Mouse (Mus musculus) CH12.LX (cell line): ENCODE data around the gene Eefsec. TPM values are rescaled to one million over a fixed set of nuclear protein-coding genes. Genes with fewer than 3 reads are reported as not detected.

Experiments
- DNase-seq: peaks from one replicate; pipeline ENCODE4 v3.0.0-alpha.2; 2013; ENCODE audit errors: extremely low read depth
- H3K27ac ChIP-seq: 2 replicates; pipeline ENCODE4 v1.5.1; 2012; ENCODE audit warnings: low read depth, mild to moderate bottlenecking, control low read depth, moderate library complexity; ENCODE audit not compliant: insufficient read depth
- H3K27me3 ChIP-seq: replicated peaks from 2 replicates; pipeline ENCODE3; 2012; ENCODE audit warnings: inconsistent platforms
- H3K36me3 ChIP-seq, 2 experiments: replicated peaks in 1 of 2; 2 replicates each; pipeline versions ENCODE3 to v1.6.1; 2012; ENCODE audit warnings: inconsistent platforms in 1 of 2, low read length in 1 of 2, mild to moderate bottlenecking in 1 of 2, mixed read lengths in 1 of 2, moderate library complexity in 1 of 2; ENCODE audit not compliant: control insufficient read depth in 1 of 2, insufficient read depth in 1 of 2
- H3K4me1 ChIP-seq, 2 experiments: 2 replicates each; pipeline ENCODE4 v1.6.1; 2012; ENCODE audit warnings: inconsistent platforms in 1 of 2, moderate library complexity in 1 of 2; ENCODE audit not compliant: insufficient read depth in 2 of 2, control insufficient read depth in 1 of 2
- H3K4me2 ChIP-seq: 2 replicates; pipeline ENCODE4 v1.6.1; 2012; ENCODE audit warnings: low read depth, mild to moderate bottlenecking, control low read depth; ENCODE audit not compliant: poor library complexity, insufficient read depth, severe bottlenecking
- H3K4me3 ChIP-seq, 3 experiments: fragments of 150-350 bp in 1 of 3; sonication (generic) in 1 of 3; replicated peaks in 1 of 3; 2 replicates each; pipeline versions ENCODE3 to v1.5.1; 2011 to 2012; ENCODE audit warnings: low read depth in 2 of 3, low read length in 2 of 3, mild to moderate bottlenecking in 2 of 3, moderate library complexity in 2 of 3, control low read depth in 1 of 3, improper control_type of control experiment in 1 of 3, inconsistent platforms in 1 of 3, mixed read lengths in 1 of 3; ENCODE audit not compliant: poor library complexity in 1 of 3
- H3K79me2 ChIP-seq: replicated peaks from 2 replicates; pipeline ENCODE4 v1.6.1; 2012; ENCODE audit warnings: mild to moderate bottlenecking, moderate library complexity; ENCODE audit not compliant: control insufficient read depth, poor library complexity, insufficient read depth, severe bottlenecking; ENCODE audit errors: extremely low read depth
- H3K9ac ChIP-seq: 2 replicates; pipeline ENCODE4 v1.6.1; 2012; ENCODE audit warnings: low read depth, mild to moderate bottlenecking, control low read depth, moderate library complexity; ENCODE audit not compliant: insufficient read depth
- H3K9me3 ChIP-seq: replicated peaks from 2 replicates; pipeline ENCODE3; 2012; ENCODE audit warnings: low read length, inconsistent platforms, mixed read lengths
- BHLHE40 ChIP-seq: IDR thresholded peaks from 2 replicates; pipeline ENCODE4 v1.6.1; 2011; ENCODE audit warnings: mild to moderate bottlenecking, low read depth, low read length, improper control_type of control experiment
- E2F4 ChIP-seq: IDR thresholded peaks from 2 replicates; pipeline ENCODE4 v1.6.1; 2011; ENCODE audit warnings: low read depth, low read length, improper control_type of control experiment; ENCODE audit not compliant: insufficient replicate concordance
- ETS1 ChIP-seq: conservative IDR thresholded peaks from 2 replicates; pipeline ENCODE4 v1.6.1; 2012; ENCODE audit warnings: low read depth, mild to moderate bottlenecking, inconsistent platforms, low read length, improper control_type of control experiment, moderate library complexity
- IRF4 ChIP-seq: IDR thresholded peaks from 2 replicates; pipeline ENCODE4 v1.6.1; 2014; ENCODE audit warnings: low read depth, mild to moderate bottlenecking, inconsistent platforms, low read length, improper control_type of control experiment
- JUN ChIP-seq: IDR thresholded peaks from 2 replicates; pipeline ENCODE4 v1.6.1; 2011; ENCODE audit warnings: low read depth, mild to moderate bottlenecking, low read length, improper control_type of control experiment, moderate library complexity; ENCODE audit not compliant: insufficient read depth
- MAFK ChIP-seq: IDR thresholded peaks from 2 replicates; pipeline ENCODE4 v1.6.1; 2011; ENCODE audit warnings: low read length, improper control_type of control experiment; ENCODE audit not compliant: insufficient replicate concordance
- MAX ChIP-seq: IDR thresholded peaks from 2 replicates; pipeline ENCODE4 v1.6.1; 2011; ENCODE audit warnings: low read length, improper control_type of control experiment
- MEF2A ChIP-seq: IDR thresholded peaks from 2 replicates; pipeline ENCODE4 v1.6.1; 2014; ENCODE audit warnings: low read depth, mild to moderate bottlenecking, inconsistent platforms, low read length, improper control_type of control experiment, borderline replicate concordance
- MXI1 ChIP-seq: IDR thresholded peaks from 2 replicates; pipeline ENCODE4 v1.6.1; 2011; ENCODE audit warnings: mild to moderate bottlenecking, low read depth, low read length, improper control_type of control experiment
- NELFE ChIP-seq: IDR thresholded peaks from 2 replicates; pipeline ENCODE4 v1.6.1; 2011; ENCODE audit warnings: low read depth, low read length, improper control_type of control experiment
- PAX5 ChIP-seq: IDR thresholded peaks from 2 replicates; pipeline ENCODE4 v1.6.1; 2012; ENCODE audit warnings: low read length, inconsistent platforms, mixed read lengths
- RCOR1 ChIP-seq: conservative IDR thresholded peaks from 2 replicates; pipeline ENCODE4 v1.6.1; 2012; ENCODE audit warnings: low read depth, mild to moderate bottlenecking, inconsistent platforms, low read length, improper control_type of control experiment
- SIN3A ChIP-seq: IDR thresholded peaks from 2 replicates; pipeline ENCODE4 v1.6.1; 2012; ENCODE audit warnings: low read length, improper control_type of control experiment, inconsistent platforms
- SMC3 ChIP-seq: IDR thresholded peaks from 2 replicates; pipeline ENCODE4 v1.6.1; 2011; ENCODE audit warnings: low read depth, low read length, improper control_type of control experiment
- TBP ChIP-seq: conservative IDR thresholded peaks from 2 replicates; pipeline ENCODE4 v1.6.1; 2011; ENCODE audit warnings: low read depth, low read length, improper control_type of control experiment
- ZMIZ1 ChIP-seq: IDR thresholded peaks from 2 replicates; pipeline ENCODE4 v1.6.1; 2012; ENCODE audit warnings: low read depth, mild to moderate bottlenecking, inconsistent platforms, low read length, improper control_type of control experiment
- dilution Hi-C: fragments of 300-500 bp; cut with MboI; formaldehyde crosslinking; loops from 2 replicates; pipeline ENCODE4 v1.14.3; 2020; ENCODE audit warnings: low sequenced_read_pairs; ENCODE audit not compliant: extremely low pct_unique_long_range_greater_than_20kb, extremely low pct_ligation_motif_present
- in situ Hi-C: fragments of 300-500 bp; cut with MboI; formaldehyde crosslinking; loops from 3 replicates; pipeline ENCODE4 v1.14.3; 2019; ENCODE audit warnings: low sequenced_read_pairs, low pct_ligation_motif_present, low pct_unique_long_range_greater_than_20kb, mixed read lengths
- polyA plus RNA-seq: library from polyadenylated mRNA; unstranded; fragments of >175 nt; gene quantifications from 2 replicates; pipeline ENCODE4 v1.2.1, GENCODE M21; 2012; ENCODE audit warnings: low read depth; ENCODE audit not compliant: insufficient read length
- total RNA-seq, 2 experiments: library from RNA; depleted of rRNA; stranded (reverse); fragments of 300-350 nt in 1 of 2; fragments of >200 nt in 1 of 2; gene quantifications; 2 replicates each; pipeline ENCODE4 v1.2.3; 2012 to 2014

The Eefsec gene
- total and polyA plus RNA-seq, 3 experiments, result 26.2 to 48.8 (median 32.1) TPM

DNA sequence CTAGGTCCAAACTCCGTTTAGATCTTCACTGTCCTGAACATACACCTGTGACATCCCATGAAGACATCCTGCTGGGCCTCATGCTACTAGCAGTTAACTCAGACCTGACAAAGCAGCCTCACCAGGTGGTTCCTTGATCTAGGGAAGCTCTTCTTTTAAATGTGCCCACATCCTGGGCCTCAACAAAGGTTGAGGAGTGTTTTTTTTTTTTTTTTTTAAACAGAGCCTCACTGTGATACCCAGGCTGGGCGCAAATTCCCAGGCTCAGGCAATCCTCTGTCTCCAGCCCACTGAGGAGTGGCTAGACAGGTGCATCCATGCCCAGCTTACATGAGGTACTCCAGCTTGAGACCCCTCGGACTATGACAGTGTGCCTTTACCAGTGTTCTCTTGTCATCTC is 3.8 kb downstream of the Eefsec start:
- in situ Hi-C loops, result no loop called here
- no peak for DNase-seq
- Histone ChIP-seq H3K27me3 (no peaks in the 10 kb centered on the region), H3K79me2 (peaks cover 6% of the 10 kb centered on the region), H3K4me2 (no peak overlapping the region), H3K4me3 (no peak overlapping the region), H3K4me1 (peaks cover 7 to 40% of the 10 kb centered on the region in 2 experiments; a peak in 3 of 4 replicates), H3K9me3 (no peaks in the 10 kb centered on the region), H3K27ac (no peak overlapping the region), H3K9ac (no peak overlapping the region)
- TF ChIP-seq RCOR1, result no peak
- no peak for TF ChIP-seq PAX5
- no peak for TF ChIP-seq IRF4
- no peak for TF ChIP-seq E2F4
- TF ChIP-seq JUN, result no peak
- no peak for TF ChIP-seq ZMIZ1
- no peak for TF ChIP-seq NELFE
- TF ChIP-seq MAFK, result no peak
- TF ChIP-seq MAX, result no peak
- no peak for TF ChIP-seq MXI1
- TF ChIP-seq TBP, result no peak
- no peak for TF ChIP-seq BHLHE40
- TF ChIP-seq SIN3A, result no peak
- TF ChIP-seq ETS1, result no peak
- TF ChIP-seq, all 38 proteins: peak for 0
- dilution Hi-C loops, result no loop called here
- H3K36me3 ChIP-seq, result peaks cover 0 to 40% of the 10 kb centered on the region in 2 experiments

DNA sequence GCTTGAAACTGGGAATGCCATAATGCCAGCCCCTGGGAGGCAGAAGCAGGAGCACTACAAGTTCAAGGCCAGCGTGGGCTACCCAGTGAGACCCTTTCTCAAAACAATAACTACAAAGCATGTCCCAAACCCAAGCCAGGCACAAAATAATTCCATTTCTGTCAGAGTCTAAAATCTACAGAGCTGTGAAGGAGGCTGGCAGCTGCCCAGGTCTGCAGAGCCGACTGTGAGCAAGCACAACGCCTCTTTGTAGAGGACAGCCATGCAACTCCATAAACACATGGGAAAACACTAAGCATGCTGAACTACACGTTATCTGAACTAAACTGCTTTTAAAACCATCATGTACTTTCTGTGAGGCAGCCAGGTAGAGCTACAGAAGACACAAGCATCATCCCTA is 7.3 kb downstream of the Eefsec start:
- no peak overlapping the region for H3K27ac ChIP-seq
- H3K36me3 ChIP-seq, result peaks cover 0 to 56% of the 10 kb centered on the region in 2 experiments
- peaks cover 2% of the 10 kb centered on the region for H3K79me2 ChIP-seq
- in situ Hi-C loops, result no loop called here
- no peak for DNase-seq
- no peaks in the 10 kb centered on the region for H3K27me3 ChIP-seq
- dilution Hi-C loops, result no loop called here
- no peak overlapping the region for H3K4me2 ChIP-seq
- no peak overlapping the region for H3K4me3 ChIP-seq
- H3K9me3 ChIP-seq, result no peaks in the 10 kb centered on the region
- no peak for TF ChIP-seq SMC3
- TF ChIP-seq E2F4, result no peak
- TF ChIP-seq JUN, result no peak
- no peak for TF ChIP-seq MEF2A
- TF ChIP-seq MAFK, result no peak
- no peak overlapping the region for H3K9ac ChIP-seq
- peaks cover 6 to 47% of the 10 kb centered on the region in 2 experiments for H3K4me1 ChIP-seq
